Mouse (Mus musculus) heart, postnatal 4 days (tissue): ENCODE measurements around the gene Ccnq. TPM values are rescaled to one million over a fixed set of nuclear protein-coding genes. Genes with fewer than 3 reads are reported as not detected.
"Not testable (repeated sequence)": the region's sequence is repeated elsewhere in the genome, so short reads cannot be mapped to it uniquely, and the experiment has no call there.

Source experiments
- DNase-seq: peaks from one replicate; pipeline ENCODE4 v3.0.0; 2021
- total RNA-seq, 2 experiments: library from RNA; stranded (reverse); gene quantifications; 2 replicates each; pipeline ENCODE4 v1.2.3; 2021

Ccnq gene
- total RNA-seq, 2 experiments from 2014 or later = 22.2 to 22.3 TPM

DNA sequence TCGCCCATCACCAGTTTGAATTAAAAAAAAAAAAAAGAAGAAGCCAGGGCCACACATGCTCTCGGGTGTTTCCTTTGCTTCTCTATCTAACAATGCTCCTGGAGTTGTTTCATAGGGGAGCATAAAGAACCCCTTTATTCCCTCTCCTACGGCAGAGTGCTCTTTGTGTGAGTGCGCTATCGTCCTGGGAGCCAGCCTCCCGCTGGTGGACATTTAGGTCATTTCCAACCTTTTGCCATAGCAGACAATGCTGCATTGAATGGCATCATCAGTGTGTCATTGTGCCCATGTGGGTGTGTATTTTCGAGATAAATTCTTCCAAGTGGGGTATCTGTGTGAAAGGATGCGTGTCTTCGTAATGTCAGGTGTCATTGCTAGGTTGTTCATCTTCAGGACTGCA lies 9.6 kb upstream of the Ccnq start:
- DNase-seq = no peak

DNA sequence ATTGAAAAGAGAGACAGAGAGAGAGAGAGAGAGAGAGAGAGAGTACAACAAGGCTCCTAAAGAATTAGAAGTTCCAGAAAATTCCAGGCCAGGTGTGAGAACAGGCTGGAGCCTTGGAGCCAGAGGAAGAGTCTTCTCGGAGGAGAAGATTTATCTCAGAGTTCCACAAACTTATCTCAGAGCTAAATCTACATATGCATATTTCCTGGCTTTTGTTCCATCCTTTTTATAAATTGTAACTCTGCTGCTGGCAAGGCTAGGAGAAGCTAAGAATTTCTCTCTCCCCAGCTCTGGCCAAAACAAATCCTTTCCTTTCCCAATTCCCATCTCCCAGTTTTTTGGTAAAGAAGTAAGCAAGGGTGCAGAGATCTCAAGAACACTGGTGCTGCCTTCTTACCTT lies 3.8 kb upstream of the Ccnq start:
- DNase-seq = no peak

DNA sequence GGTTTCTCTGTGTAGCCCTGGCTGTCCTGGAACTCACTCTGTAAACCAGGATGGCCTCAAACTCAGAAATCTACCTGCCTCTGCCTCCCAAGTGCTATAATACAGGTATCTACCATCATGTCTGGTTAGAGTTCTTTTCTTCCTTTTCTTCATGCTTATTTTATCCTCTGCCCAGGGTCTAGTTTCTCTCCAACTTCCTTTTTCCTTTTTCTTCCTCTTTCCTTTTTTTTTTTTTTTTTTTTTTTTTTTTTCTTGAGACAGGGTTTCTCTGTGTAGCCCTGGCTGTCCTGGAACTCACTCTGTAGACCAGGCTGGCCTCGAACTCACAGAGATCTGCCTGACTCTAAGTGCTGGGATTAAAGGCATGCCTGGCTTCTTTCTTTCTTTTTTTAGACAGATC lies 2.6 kb upstream of the Ccnq start:
- not testable (repeated sequence) for DNase-seq

DNA sequence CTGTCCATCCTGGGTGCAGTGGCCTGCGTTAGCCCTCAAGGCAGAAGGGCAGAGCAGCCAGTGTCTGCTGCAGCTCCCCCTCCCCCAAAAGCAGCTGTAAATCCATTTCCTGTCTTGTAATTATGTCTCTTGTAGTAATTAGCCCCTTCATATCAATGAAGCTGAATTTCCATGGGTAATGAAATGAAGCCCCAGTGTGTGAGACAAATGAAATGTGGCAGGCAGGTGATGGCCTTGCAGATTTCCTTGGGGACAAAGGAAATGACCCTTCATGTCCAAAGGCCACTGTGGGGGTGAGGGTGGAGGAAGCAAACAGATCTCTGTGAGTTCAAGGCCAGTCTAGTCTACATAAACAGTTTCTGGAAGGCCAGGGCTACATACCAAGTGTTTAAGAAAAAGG lies 1.7 kb upstream of the Ccnq start:
- no peak for DNase-seq

DNA sequence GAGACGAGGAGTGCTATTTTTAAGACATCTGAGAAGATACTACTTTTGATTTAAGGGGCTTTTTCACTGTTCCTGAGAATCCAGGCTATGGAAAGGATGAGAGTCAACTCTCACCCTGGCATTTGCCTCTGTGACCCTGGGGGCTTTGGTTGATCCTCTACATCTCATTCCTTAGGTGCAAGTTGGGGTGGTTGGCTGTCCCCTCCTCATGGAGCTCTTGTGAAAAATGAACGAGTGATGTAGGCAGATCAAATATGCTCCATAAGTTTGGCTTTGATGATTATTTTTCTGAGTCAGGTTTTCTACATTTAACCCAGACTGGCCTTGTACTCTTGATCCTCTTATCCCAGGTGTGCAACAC lies 294 bp upstream of the Ccnq start:
- DNase-seq = no peak

DNA sequence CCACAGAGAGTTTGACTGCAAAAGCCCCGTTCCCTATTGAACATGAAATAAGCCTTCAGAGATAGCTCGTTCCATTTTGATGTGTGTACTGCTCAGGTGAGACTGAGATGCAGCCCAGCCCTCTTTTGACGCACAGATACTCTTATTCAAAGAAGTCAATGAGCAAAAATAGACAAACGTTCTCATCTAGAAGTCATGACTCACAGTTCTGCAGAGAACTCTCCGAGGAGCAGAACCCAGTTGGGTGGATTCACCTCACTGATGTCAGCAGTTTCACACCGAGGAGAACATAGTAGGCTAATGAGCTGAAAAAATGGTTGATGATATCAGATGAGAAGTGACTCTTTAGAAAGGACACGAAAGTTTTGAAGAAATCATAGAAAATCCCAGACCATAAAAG lies 5.3 kb downstream of the Ccnq start:
- no peak for DNase-seq

DNA sequence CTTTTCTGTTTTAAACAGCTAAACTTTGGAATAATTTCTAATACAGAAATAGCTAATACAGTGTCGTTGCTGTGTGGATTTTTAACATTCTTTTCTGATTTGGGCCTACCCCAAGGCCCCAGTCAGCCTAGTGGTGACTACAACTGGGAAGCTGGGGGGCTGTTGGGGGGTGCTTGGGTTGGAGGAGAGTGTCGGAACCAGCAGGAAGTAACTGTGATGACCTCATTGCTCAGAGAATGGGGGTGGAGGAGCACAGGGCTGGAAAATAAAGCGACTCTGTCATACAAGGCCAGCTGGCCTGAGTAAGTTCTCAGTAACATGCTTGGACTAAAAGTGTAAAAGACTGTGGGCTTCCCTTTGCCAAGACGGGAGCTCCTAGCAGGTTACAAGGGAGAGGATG lies 6.1 kb downstream of the Ccnq start:
- peak; percentile 45 for DNase-seq

DNA sequence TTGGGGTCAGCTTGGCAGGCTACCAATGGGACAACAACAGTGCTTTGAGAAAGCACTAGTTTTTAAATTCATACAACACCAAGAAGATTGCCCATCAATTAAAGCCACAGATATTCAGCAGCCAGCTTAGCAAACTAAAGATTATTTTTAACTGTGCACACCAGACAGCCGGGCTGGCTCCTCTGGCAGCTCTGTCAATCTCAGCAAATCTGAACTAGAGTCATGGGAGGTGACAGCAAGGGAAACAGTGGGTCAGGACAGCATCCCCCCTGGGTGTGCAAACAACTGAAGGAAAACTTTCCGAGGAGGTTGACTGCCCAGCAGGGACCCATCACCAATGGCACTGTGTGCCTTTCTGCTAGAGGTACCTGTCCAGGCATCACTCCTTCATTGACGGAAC lies 9.1 kb downstream of the Ccnq start:
- DNase-seq = no peak

DNA sequence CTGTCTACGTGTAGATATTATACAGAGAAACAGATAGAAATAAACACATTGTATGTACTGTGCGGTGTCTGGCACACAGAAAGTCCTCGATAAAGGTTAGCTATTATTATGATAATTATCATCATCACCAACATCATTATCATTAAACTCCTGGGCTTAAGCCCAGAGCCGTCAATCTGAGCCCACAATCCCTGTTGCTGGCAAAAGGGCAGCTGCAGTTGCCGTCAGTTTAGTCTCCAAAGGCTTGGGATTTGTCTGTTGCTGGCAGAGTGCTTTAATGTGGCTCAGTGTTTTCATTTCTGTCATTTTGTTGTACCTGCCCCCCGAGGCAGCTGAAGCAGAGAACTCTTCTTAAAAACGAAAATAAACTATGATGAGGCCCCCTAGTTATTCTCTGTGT lies 9.6 kb downstream of the Ccnq start:
- no peak for DNase-seq

DNA sequence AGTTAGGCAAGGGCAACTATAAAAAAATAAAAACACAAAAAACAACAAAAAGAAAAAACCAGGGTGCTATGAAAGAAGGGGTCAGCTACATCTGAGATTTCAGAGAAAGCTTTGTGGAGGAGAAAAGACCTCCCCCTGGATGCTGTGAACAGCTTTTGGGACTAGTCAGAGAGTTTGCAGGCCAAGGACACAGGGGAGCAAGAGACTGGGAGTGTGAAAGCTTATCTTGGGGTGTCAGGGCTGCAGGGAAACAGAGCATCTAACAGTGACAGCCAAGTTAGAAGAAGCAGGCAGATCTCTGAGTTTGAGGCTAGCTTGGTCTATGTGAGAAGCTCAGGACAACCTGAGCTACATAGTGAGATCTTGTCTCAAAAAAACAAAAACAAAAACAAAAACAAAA lies 12.2 kb downstream of the Ccnq start:
- DNase-seq = no peak

DNA sequence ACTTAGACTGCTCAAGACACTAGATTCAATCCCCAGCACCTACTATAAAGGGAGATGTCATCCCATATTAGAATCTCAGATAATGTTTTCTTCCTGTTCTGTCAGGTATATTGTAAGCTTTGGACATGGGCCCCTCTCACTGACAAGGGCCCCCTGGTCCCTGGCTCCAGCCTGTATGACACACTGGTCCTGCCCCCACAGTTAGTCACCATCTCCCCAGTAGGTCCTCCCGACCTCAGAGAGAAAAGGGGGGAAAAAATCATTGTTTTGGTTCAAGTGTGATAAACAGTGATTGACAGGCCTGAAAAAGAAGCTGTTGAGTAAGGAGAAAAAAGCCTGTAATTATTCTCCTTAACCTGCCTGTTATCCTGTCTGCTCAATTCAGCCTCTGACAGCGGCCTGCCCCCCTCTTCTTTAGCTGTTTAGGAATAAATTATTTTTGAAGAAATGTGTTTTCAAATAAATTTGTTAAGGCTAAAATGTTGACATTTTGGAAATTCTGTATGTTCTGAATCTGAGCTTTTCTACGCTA lies 14.6 kb downstream of the Ccnq start:
- DNase-seq = no peak

DNA sequence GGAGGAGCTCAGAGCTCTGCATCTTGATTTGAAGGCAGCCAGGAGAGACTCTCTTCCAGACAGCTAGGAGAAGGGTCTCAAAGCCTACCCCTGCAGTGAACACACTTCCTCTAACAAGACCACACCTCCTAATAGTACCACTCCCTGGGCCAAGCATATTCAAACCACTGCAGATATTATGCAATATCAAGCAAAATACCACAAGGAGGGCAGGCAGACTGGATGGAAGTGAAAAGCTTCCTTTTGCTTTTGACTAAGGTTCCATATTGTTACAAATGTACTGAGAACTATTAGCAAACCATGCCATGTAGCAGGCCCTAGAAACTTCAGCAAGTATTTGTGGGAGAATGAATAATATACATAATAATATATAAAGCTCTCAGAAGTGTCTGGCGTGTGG lies 16.4 kb downstream of the Ccnq start:
- no peak for DNase-seq

DNA sequence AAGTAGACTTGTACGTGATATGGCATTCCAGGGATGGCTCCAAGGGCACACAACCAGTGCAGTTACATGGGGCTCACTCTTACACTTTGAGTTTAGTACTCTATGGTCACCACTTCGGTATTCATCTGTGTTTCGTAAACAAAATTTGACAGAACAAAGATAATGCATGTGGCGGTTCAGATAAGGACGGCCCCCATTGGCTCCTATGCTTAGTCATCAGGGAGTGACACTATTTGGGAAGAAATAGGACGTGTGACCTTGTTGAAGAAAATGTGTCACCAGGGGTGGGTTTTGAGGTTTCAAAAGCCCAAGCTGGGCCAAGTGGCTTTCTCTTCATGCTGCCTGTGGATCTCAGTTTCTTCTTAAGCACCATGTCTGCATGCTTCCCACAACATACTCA lies 18.9 kb downstream of the Ccnq start:
- DNase-seq = no peak

DNA sequence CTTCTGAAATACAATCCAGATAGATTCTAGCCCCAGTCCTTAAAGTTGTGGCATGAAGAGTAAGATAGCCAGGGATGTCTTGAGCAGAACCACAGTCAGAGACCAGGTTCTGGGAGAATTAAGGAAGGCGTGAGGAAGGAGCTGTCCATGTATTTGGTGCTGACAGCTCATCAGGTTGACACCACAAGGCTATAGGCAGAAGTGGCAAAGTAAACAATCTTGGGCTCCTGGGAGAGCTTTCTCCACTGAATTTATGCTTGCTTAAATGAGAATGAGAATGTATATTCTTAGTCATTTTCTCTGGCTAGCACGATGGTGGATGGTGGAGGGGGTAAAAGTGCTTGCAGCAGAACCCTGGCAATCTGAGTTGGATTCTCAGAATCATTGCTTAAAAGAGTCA lies 20.6 kb downstream of the Ccnq start:
- peak; percentile 19 for DNase-seq

DNA sequence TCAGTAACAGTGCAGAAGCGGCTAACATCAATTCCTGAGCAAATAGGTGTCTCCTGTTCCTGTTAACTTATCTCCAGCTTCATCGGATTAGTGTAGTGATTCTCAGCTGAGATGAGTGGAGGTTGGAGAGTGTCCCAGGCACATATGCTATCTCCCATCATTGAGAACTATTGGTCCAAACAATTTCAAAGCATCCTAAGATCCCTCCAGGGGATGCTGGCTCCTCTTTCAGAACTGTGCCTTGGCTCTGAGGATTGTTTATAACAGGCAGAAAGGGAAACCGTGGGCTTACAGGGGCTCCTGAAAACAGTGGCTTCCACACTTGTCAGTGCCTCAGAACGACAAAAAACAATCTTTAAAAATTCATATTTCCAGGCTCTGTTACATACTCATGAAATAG lies 23.5 kb downstream of the Ccnq start:
- DNase-seq = no peak

DNA sequence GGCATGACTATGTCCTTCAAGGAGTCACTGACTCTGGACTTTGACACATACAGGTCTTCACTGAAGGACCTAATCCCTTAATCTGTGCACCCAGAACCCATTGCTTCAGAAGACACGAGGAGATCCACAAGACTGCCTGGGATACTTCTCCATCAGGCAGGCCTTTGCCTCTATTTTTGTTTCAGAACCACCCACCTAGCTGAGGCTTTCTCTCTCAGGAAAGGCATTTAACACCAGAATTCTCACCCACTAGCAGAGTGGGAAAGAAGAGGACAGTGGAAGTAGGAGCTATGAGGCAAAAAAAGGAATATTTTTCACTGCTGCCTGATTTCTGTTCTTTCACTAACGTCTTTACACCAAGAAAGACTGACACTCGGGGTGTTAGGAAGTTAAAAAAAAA lies 25.2 kb downstream of the Ccnq start:
- no peak for DNase-seq

DNA sequence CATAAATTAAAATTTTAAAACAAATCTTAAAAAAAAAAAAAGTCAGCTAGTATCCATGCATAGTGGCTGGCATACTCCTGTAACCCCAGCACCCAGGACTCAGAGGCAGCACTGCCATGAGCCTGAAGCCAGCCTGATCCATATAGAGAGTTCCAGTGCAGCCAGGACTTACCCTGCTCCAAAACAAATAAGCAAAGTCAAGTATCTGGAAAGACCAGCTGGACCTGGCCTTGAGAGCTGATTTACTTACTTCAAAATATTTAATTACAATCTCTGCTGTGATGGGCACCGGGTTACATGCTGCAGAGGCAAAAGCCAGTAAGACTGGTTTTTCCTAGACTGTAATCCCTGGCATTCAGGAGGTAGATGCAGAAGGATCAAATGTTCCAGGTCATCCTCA lies 26.7 kb downstream of the Ccnq start:
- no peak for DNase-seq

DNA sequence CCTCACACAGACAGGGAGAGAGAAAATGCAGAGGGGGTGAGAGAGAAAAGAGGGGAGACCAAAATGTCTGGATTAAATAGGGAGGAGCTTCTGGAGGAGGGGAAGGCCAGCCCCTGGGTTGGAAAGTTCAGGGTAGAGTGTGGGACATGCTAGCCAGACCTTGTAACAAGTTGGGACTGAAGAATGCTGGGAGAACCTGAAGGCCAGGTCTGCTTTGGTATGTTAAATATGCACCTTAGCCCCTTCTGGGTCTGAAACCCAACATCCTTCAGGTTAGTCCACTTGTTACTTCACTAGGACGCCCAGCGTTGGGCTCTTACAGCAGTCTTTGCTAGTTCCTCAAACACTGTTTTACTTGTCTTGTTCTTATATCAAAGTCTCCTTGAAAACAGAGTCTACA lies 30.1 kb downstream of the Ccnq start:
- DNase-seq = no peak

DNA sequence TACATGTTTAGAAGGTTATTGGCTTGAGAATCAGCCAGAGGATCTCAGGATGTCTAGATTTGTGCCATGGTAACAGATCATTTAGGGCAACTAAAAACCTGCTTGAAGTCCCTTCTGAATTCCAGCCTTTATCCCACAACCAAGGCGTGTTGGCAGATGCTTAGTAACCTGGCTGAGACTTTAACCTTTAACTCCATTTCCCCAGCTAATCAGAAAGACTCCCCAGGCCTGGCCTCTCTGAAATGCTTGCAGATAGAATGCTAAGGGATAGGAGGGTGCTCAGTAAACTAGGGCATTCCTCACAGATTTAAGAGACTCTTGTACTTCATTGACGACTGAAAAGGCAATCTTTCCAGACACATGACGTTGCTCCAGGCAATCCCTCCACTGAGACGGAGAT lies 33.9 kb downstream of the Ccnq start:
- DNase-seq = no peak

DNA sequence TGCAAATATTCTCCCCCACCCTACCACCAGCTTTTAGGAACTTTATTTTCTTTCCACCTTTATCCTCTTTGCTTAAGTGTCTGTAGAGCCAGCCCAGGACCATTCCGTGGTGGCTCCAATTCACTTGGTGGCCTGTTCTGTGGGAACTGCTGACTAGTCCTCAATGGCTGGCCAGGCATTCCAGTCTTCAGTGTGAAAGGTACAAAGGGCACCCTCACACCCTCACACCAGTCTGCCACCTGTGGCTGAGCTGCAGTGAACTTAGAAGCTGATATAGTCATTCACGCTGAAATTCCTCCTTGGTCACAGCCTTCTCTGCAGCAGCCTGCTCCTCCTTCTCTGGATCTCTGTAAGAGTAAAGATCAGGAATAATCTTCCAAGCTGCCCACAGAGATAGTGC lies 42.9 kb downstream of the Ccnq start:
- no peak for DNase-seq

DNA sequence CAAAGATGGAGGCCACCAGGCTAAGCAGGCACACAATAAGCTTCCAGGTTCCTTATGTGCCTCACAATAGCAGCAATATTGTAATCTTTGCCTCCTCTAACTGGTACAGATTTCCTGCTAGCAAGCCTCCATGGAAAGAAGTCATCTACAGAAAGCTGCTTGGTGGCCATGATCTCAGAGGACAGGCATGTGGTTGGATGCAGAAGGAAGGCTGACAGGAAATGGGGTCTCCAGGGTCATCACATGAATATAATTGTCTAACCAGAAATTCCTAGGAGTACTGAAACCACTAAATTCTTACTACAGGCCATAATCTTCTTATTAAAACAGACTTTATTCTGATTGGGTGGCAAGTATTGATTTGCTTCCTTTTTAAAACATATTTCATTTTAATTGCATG lies 45.5 kb downstream of the Ccnq start:
- no peak for DNase-seq

DNA sequence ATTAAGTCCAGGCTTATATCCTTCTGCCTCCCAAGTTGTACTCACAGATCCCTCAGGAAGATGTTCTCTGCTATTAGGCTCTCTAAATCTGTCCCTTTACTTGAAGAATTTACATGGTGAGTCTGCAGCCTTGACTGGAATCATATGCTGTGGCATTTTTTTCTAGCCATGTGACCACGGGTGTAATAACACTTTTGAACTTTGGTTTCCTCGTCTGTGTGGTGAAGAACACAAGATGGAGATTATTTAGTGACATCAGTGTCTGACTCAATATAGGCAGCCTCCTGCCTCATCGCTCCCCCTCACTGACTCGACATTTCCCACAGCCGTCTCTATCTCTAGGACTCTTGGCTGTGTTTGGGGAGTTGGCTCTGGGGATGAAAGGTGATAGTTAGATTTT lies 48.4 kb downstream of the Ccnq start:
- no peak for DNase-seq

DNA sequence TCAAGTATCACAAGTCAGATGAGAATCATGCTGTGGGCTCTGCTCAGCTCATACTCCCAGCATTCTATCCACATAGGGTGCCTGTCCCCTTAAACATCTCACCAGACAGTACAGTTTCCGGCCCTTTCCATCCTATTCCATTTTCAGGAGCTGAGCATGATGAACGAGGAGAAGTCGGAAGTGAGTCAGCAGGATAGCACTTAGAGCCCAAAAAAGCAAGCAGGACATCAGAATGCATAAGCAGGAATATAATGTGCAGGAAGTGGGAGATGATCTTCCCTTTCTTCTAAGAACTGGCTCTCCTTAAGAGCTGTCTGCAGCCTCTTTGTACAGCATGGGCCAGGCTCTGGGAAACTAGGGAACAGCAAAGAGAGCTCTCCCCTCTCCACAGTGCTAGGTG lies 49.2 kb downstream of the Ccnq start:
- no peak for DNase-seq
